Mouse (Mus musculus) limb, embryonic 10.5 days (tissue): ENCODE results near the gene Kcnk3. TPM values are rescaled to one million over a fixed set of nuclear protein-coding genes. Genes with fewer than 3 reads are reported as not detected.

Experiments used
- DNase-seq: peaks from one replicate; pipeline ENCODE4 v3.0.0-alpha.2; 2017; ENCODE audit warnings: low spot score
- H3K27ac ChIP-seq: fragments of 300-500 bp; sonication (generic); 2 replicates; pipeline ENCODE4 v1.5.1; 2016; ENCODE audit warnings: mild to moderate bottlenecking
- H3K27me3 ChIP-seq: fragments of 300-500 bp; sonication (generic); 2 replicates; pipeline ENCODE4 v1.6.1; 2016; ENCODE audit warnings: low read depth, mild to moderate bottlenecking; ENCODE audit not compliant: poor library complexity, severe bottlenecking
- H3K36me3 ChIP-seq: fragments of 300-500 bp; sonication (generic); 2 replicates; pipeline ENCODE4 v1.6.1; 2016; ENCODE audit warnings: mild to moderate bottlenecking, moderate library complexity
- H3K4me1 ChIP-seq: fragments of 300-500 bp; sonication (generic); 2 replicates; pipeline ENCODE4 v1.6.1; 2016
- H3K4me3 ChIP-seq: fragments of 300-500 bp; sonication (generic); 2 replicates; pipeline ENCODE4 v1.5.1; 2016; ENCODE audit warnings: mild to moderate bottlenecking, moderate library complexity
- H3K9me3 ChIP-seq: fragments of 300-500 bp; sonication (generic); replicated peaks from 2 replicates; pipeline ENCODE4 v1.6.1; 2016; ENCODE audit warnings: mild to moderate bottlenecking
- WGBS: fragments of 180-500 bp; shearing (Covaris S2); methylation state at CpG from one replicate; pipeline ENCODE4 v1.1.7; 2016; 5-methylcytosine and 5-hydroxymethylcytosine counted together
- polyA plus RNA-seq: library from polyadenylated mRNA; unstranded; fragments of >200 nt; fragmentation: Nextera tagmentation; extraction: Ambion mirVana; gene quantifications from 2 replicates; pipeline ENCODE4 v1.2.1, GENCODE M21; 2016

The Kcnk3 gene
- polyA plus RNA-seq, 1 experiment from 2014 or later: 0.36 TPM

DNA sequence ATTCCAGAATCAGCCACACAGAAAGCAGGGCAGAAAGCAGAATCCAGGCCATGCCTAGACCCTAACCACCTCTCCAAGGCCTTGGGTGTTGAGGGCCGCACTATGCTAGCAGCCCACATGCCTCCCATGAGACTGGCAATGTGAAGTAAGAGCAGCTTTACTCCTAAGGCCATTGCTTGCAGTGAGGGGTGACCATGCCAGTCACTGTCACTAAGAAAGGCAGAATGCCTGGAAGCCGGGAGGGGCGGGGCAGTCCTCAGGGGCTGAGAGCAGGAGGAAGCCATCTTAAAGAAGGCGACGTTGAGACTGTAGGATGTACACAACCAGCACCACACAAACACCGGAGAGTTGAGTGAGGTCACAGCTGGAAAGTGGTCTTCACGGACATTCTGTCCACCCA, 21.1 kb downstream of the Kcnk3 start:
- Histone ChIP-seq H3K36me3 (no peaks in the 10 kb centered on the region), H3K27me3 (no peaks in the 10 kb centered on the region), H3K27ac (no peak overlapping the region), H3K4me3 (no peak overlapping the region), H3K4me1 (peaks cover 9% of the 10 kb centered on the region; the same call in 1 of the 2 replicates), H3K9me3 (no peaks in the 10 kb centered on the region)
- DNase-seq: no peak
- WGBS: 92% methylated on average over 7 of the region's 7 CpGs

GRCm38 (mm10) chr5:30609918-30610645, 22.1 kb downstream of the Kcnk3 start:
- no peak for DNase-seq
- H3K27ac ChIP-seq: no peak overlapping the region
- WGBS: 84% methylated on average over 8 of the region's 8 CpGs
- no peak overlapping the region for H3K4me3 ChIP-seq
- H3K27me3 ChIP-seq: peaks cover 2% of the 10 kb centered on the region; the same call in 1 of the 2 replicates
- H3K4me1 ChIP-seq: peaks cover 12% of the 10 kb centered on the region; the same call in 1 of the 2 replicates
- H3K36me3 ChIP-seq: no peaks in the 10 kb centered on the region
- H3K9me3 ChIP-seq: no peaks in the 10 kb centered on the region

GRCm38 (mm10) chr5:30611091-30611490, 23.1 kb downstream of the Kcnk3 start:
- WGBS: 65% methylated on average over 1 of the region's 1 CpGs
- DNase-seq: no peak
- Histone ChIP-seq H3K9me3 (no peaks in the 10 kb centered on the region), H3K4me3 (no peak overlapping the region), H3K27ac (no peak overlapping the region), H3K4me1 (peaks cover 17% of the 10 kb centered on the region; the same call in 1 of the 2 replicates), H3K36me3 (no peaks in the 10 kb centered on the region), H3K27me3 (peaks cover 5% of the 10 kb centered on the region; the same call in 1 of the 2 replicates)

DNA sequence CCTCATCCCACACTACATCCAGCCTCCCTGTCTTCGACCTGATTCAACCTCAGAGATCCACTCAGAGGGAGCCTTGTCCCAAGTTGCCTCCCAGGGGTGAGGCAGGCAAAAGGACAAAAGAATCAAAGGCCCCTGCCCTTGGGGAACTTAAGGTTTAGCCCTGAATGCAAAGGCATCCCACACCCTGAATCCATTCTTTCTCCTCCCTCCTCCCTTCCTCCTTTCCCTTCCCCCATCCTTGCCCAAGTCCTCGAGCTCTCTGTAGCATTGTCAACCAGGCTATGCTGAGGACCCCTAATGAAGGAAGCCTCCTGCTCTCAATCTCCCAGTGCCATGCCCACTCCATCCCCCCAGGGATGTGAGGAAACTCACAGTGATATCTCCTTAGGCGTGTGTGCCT, 23.7 kb downstream of the Kcnk3 start:
- Histone ChIP-seq H3K27ac (no peak overlapping the region), H3K27me3 (peaks cover 8% of the 10 kb centered on the region; the same call in 1 of the 2 replicates), H3K4me1 (peaks cover 13% of the 10 kb centered on the region; the same call in 1 of the 2 replicates), H3K4me3 (no peak overlapping the region), H3K36me3 (no peaks in the 10 kb centered on the region), H3K9me3 (no peaks in the 10 kb centered on the region)
- WGBS: 46% methylated on average over 3 of the region's 3 CpGs
- DNase-seq: no peak

GRCm38 (mm10) chr5:30612575-30612974, 24.6 kb downstream of the Kcnk3 start:
- Histone ChIP-seq H3K27me3 (peaks cover 9% of the 10 kb centered on the region; the same call in 1 of the 2 replicates), H3K4me1 (peaks cover 11% of the 10 kb centered on the region; the same call in 1 of the 2 replicates), H3K4me3 (no peak overlapping the region), H3K9me3 (no peaks in the 10 kb centered on the region), H3K36me3 (no peaks in the 10 kb centered on the region), H3K27ac (no peak overlapping the region)
- DNase-seq: no peak
- WGBS: 87% methylated on average over 4 of the region's 4 CpGs

DNA sequence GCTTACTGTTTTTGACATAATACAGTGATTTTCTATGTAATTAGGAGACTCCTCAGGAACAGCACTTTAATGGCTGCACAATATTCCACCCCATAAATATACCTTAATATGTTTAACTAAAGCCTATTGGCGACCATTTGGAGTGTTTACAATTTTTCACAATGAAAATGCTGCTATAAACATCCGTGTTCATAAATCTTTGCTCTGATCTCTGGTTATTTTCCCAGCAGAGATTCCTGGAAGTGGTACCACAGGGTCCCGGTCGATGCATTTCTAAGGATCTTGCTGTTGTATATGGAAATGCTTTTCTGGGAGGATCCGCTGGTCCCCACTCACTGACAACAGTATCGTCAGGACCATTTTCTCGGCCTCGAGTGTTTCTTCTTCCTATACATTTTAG, 25.3 kb downstream of the Kcnk3 start:
- H3K36me3 ChIP-seq: no peaks in the 10 kb centered on the region
- no peak overlapping the region for H3K27ac ChIP-seq
- H3K9me3 ChIP-seq: no peaks in the 10 kb centered on the region
- DNase-seq: no peak
- H3K27me3 ChIP-seq: peaks cover 13% of the 10 kb centered on the region; the same call in 1 of the 2 replicates
- WGBS: 89% methylated on average over 8 of the region's 8 CpGs
- peaks cover 13% of the 10 kb centered on the region; the same call in 1 of the 2 replicates for H3K4me1 ChIP-seq
- H3K4me3 ChIP-seq: no peak overlapping the region

- peaks cover 22% of the 10 kb centered on the region; the same call in 1 of the 2 replicates for H3K27me3 ChIP-seq
- no peaks in the 10 kb centered on the region for H3K36me3 ChIP-seq
- no peaks in the 10 kb centered on the region for H3K9me3 ChIP-seq
- WGBS: 53% methylated on average over 1 of the region's 1 CpGs
- no peak overlapping the region for H3K4me3 ChIP-seq
- no peak overlapping the region for H3K27ac ChIP-seq
- DNase-seq: no peak
- peaks cover 13% of the 10 kb centered on the region; the same call in 1 of the 2 replicates for H3K4me1 ChIP-seq
Measured at GRCm38 (mm10) chr5:30614221-30614620, 26.3 kb downstream of the Kcnk3 start.

DNA sequence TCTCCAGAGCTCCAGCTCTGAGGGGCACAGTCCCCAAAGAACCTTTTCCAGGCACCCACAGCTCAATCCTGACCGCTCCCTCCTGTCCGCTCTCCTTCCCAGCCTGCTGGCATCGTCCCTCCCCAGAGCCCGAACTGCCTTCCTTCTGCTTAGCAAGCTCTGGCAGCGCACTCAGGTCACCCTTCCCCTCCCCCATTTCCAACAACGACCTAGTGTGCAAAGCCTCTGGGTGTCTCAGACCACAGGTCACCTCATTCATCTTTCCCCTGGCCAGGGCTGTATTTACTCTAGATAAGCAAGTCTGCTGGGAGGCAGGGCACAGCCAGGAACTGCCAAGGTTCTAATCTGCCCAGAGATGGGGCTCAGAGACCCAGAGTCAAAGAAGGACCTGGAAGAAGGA, 27.4 kb downstream of the Kcnk3 start:
- WGBS: 36% methylated on average over 6 of the region's 6 CpGs
- no peak for DNase-seq
- Histone ChIP-seq H3K27ac (no peak overlapping the region), H3K9me3 (no peaks in the 10 kb centered on the region), H3K4me3 (no peak overlapping the region), H3K36me3 (no peaks in the 10 kb centered on the region), H3K4me1 (peaks cover 13% of the 10 kb centered on the region; the same call in 1 of the 2 replicates), H3K27me3 (peaks cover 27% of the 10 kb centered on the region)

GRCm38 (mm10) chr5:30615819-30616218, 27.8 kb downstream of the Kcnk3 start:
- H3K27me3 ChIP-seq: peaks cover 31% of the 10 kb centered on the region
- no peak overlapping the region for H3K4me3 ChIP-seq
- no peak for DNase-seq
- H3K9me3 ChIP-seq: no peaks in the 10 kb centered on the region
- H3K4me1 ChIP-seq: peaks cover 13% of the 10 kb centered on the region; the same call in 1 of the 2 replicates
- no peaks in the 10 kb centered on the region for H3K36me3 ChIP-seq
- 88% methylated on average over 4 of the region's 4 CpGs for WGBS
- H3K27ac ChIP-seq: no peak overlapping the region

GRCm38 (mm10) chr5:30616644-30617043, 28.7 kb downstream of the Kcnk3 start:
- Histone ChIP-seq H3K4me1 (peaks cover 13% of the 10 kb centered on the region; the same call in 1 of the 2 replicates), H3K36me3 (no peaks in the 10 kb centered on the region), H3K27ac (no peak overlapping the region), H3K9me3 (no peaks in the 10 kb centered on the region), H3K4me3 (no peak overlapping the region), H3K27me3 (peaks cover 39% of the 10 kb centered on the region)
- WGBS: 32% methylated on average over 3 of the region's 3 CpGs
- no peak for DNase-seq

DNA sequence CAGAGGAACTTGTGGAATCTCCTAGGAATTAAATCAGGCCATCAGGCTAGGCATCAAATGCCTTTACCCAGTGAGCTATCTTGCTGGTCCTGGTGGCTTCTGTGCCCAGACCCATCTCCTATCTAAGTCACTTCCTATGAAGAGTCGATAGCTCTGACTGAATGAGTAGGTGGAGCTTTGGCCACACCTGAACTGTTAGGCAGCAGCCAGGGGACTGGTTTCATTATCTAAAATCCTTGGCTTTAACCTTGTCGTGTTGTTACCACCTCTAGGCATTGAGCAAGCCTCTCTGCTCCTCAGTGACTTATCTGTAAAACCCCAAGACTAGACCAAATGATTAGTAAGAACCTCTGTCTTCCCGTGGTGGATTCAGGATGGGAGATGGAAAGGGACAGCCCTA, 29.4 kb downstream of the Kcnk3 start:
- Histone ChIP-seq H3K27me3 (peaks cover 46% of the 10 kb centered on the region), H3K27ac (no peak overlapping the region), H3K4me3 (no peak overlapping the region), H3K4me1 (peaks cover 19% of the 10 kb centered on the region), H3K36me3 (no peaks in the 10 kb centered on the region), H3K9me3 (no peaks in the 10 kb centered on the region)
- DNase-seq: no peak
- WGBS: 36% methylated on average over 3 of the region's 3 CpGs

GRCm38 (mm10) chr5:30617851-30618250, 29.9 kb downstream of the Kcnk3 start:
- Histone ChIP-seq H3K4me3 (no peak overlapping the region), H3K9me3 (no peaks in the 10 kb centered on the region), H3K27me3 (peaks cover 51% of the 10 kb centered on the region), H3K4me1 (peaks cover 24% of the 10 kb centered on the region), H3K36me3 (no peaks in the 10 kb centered on the region), H3K27ac (no peak overlapping the region)
- no peak for DNase-seq
- 48% methylated on average over 11 of the region's 11 CpGs for WGBS

- Histone ChIP-seq H3K27me3 (peaks cover 57% of the 10 kb centered on the region), H3K4me1 (peaks cover 28% of the 10 kb centered on the region)
- WGBS: 88% methylated on average over 8 of the region's 8 CpGs
Measured at GRCm38 (mm10) chr5:30618376-30619003, 30.5 kb downstream of the Kcnk3 start.

More at GRCm38 (mm10) chr5:30618376-30619003, 30.5 kb downstream of the Kcnk3 start:
- Histone ChIP-seq H3K4me3 (no peak overlapping the region), H3K36me3 (no peaks in the 10 kb centered on the region), H3K27ac (no peak overlapping the region), H3K9me3 (no peaks in the 10 kb centered on the region)
- no peak for DNase-seq
